Mouse (Mus musculus): ENCODE results near the gene Hexb.

DNA sequence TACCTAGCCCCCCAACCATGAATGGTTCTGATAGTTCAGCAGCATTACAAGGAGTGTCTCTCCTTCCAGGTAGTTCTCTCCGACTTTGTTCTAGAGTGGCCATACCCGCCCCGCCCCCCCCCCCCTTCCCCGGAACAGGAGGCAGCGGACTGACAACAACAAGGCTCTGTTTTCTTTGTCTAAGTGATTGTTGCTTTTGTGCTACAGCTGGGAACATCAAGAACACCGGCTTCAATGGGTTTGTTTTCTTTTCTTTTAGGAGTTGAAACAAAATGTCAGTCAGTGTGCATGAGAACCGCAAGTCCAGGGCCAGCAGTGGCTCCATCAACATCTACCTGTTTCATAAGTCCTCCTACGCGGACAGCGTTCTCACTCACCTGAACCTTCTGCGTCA, 46.6 kb upstream of the Hexb start:
- TF ChIP-seq CTCF (IDR thresholded peaks at IDR 0.05; ENCODE audit: extremely low read depth, insufficient read length, insufficient replicate concordance, low read depth, low read length) = no peak
- no peak for TF ChIP-seq POLR2A (IDR thresholded peaks at IDR 0.05; ENCODE audit: low read depth, low read length)

Data from small intestine, adult 2 months (tissue).